Mouse (Mus musculus) embryonic stem cell, embryonic (primary cell): Measurements from ENCODE around the gene Cbx4.

Experiments used
- CTCF ChIA-PET, 4 experiments: fragments of 300-600 bp in 2 of 4; fragments of 350-600 bp in 2 of 4; sonication (Branson Sonifier 250); formaldehyde crosslinking; loops; one replicate each; lab custom pipeline; 2022; ENCODE audit warnings: inconsistent platforms in 2 of 4; lab: Charles Lee
- POLR2A ChIA-PET, 4 experiments: fragments of 300-600 bp in 2 of 4; fragments of 350-600 bp in 2 of 4; sonication (Branson Sonifier 250); formaldehyde crosslinking; loops; one replicate each; lab custom pipeline; 2022; ENCODE audit warnings: antibody characterized with exemption in 4 of 4, inconsistent platforms in 1 of 4; lab: Charles Lee

Cbx4 gene

DNA sequence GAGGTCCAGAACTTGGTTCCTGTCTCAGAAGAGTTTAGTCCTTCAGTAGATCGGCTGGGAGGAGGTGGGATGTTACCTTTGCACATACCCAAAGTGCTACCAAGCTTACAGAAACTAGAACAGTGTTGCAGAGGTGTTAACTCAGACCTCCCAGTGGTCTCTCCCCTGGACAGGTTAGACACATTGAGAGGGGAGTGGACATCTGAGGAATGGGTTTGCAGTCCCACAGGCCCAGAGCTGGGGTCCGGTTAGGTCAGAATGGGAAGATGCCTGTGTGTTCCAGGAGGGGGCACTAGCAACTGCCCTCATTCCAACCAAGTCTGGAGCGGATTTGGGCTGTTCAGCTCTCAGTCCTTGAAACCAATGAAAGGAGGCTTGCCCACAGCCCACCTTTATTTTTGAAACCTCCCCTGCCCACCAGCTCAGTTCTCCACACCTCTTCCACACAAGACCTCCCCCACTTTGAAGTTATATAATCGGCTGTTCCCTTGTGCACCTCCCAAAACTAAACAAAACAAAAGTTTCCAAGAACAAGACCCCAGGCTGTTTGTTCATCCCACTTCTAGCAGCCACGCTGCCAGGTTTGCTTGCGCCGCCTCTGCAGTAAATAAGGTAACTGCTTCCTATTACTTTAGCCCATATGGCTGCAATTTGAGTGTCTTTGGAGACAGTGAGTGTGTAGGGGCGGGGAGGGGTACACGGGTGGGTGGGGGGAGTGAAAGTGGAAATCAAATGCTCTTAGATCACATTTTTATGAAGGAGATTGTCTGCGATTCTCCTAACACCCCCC is 42.1 kb downstream of the Cbx4 start:
- CTCF ChIA-PET = interaction anchor here (0.6 to 3.1 kb wide), 28 partner anchors 7 to 360 kb away, joined by 3 to 42 read pairs (median 3); partner anchors contain the start of gene Cbx4 (in 3 of the 4)
- POLR2A ChIA-PET = interaction anchor here (1.0 to 7.4 kb wide), 16 partner anchors 9 to 205 kb away, joined by 3 to 70 read pairs (median 6); partner anchors contain the start of gene Cbx4 (in 3 of the 4)

DNA sequence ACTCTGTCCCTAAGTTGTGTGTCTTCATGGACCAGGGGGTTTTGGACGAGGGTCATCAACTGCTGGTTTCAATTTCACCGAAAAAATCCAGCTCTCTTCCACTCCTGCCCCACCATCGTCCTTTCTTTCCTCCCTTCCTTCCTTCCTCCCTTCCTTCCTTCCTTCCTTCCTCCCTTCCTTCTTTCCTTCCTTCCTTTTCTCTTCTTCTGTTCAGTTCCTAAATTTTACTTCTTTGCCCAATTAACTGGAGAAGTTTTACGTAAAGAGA is 42.8 kb downstream of the Cbx4 start:
- ChIA-PET CTCF (interaction anchor here (0.6 to 3.1 kb wide), 23 partner anchors 9 to 361 kb away, joined by 3 to 42 read pairs (median 4); partner anchors contain the start of gene Cbx4 (in 3 of the 4)), POLR2A (interaction anchor here (0.7 to 7.4 kb wide), 19 partner anchors 10 to 206 kb away, joined by 3 to 70 read pairs (median 5); partner anchors contain the start of gene Cbx4 (in 3 of the 4))

DNA sequence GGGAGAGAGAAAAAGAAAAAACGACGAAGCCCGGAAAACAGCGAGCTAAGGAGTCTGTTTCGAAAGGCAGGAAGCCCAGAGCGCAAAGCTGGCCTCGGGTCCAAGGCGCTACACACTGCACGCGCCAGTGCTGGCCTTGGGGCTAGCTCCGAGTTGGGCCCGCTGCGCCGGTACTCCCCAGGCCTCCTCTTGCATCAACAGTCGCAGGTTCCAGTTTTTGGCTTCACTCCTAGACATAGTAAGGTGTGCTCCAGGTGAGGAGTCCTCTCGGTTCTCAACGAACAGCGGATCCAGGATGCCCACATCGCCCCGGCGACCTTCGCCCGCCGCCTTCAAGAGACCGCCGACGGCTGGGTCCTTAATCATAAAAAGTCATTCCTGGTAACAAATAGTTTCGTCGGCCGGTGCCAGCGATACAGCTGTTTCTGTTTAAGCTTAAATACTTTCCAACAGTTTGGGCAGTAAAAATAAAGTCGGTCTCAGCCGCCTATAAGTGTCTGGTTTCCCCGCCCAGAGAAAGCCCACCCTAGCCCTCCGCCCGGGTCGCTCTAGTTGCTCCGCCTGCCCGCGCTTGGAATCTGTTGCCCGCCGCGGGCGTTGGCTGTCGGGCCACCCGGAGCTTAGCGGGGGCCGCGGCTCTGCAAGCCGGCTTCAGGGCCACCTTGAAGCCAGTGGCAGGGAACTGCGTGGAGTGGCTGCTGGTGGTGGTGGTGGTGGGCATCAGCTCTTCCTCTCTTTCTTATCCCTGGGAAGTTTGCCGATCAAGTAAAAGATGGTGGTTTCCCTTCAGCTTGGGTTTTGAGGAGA is 43.4 kb downstream of the Cbx4 start:
- ChIA-PET CTCF (interaction anchor here (0.6 to 3.1 kb wide), 24 partner anchors 9 to 336 kb away, joined by 3 to 42 read pairs (median 5); partner anchors contain the start of gene Cbx4 (in 3 of the 4)), POLR2A (interaction anchor here (0.7 to 7.4 kb wide), 22 partner anchors 8 to 225 kb away, joined by 3 to 70 read pairs (median 4); partner anchors contain the start of genes Cbx4 (in 3 of the 4), Cbx2 (in 1 of the 4) and Gaa (in 1 of the 4))

DNA sequence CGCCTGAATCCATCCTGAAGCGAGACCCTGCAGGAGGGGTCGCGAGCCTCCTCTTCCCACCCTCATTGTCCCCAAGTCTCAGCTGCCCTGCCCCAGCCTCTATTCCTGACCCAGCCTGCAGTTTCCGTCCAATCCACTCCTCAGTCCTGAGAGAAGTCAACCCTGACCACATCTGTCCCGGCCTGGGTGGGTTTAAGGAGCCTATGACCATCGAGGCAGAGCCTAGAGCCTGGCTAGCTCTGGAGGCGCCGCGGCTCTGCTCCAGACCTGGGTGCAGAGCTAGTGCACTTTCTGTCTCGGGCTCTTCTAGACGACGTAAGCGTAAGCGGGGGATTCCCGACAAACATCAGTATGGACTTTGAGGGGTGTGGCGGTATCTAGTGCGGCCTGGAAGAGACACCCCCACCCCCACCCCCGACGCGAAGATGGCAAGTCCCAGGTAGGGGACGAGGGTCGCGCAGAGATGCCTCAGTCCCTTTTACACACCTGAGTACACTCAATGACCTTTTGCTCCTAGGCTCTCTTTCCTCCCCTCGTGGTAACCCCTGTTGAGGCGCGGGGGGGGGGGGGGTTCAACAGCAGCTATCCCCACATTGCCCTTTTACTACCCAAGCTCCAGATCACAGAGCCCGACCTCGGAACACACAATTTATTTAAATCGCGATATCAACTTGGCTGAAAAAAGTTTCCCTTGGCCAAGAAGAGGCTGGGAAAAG is 44.1 kb downstream of the Cbx4 start:
- POLR2A ChIA-PET = interaction anchor here (1.1 to 7.4 kb wide), 18 partner anchors 8 to 226 kb away, joined by 3 to 70 read pairs (median 4); partner anchors contain the start of genes Cbx4 (in 2 of the 4), Cbx2 (in 1 of the 4) and Gaa (in 1 of the 4)
- CTCF ChIA-PET = interaction anchor here (0.5 to 2.7 kb wide), 14 partner anchors 10 to 190 kb away, joined by 3 to 13 read pairs (median 5); partner anchors contain the start of gene Cbx4 (in 1 of the 4)

DNA sequence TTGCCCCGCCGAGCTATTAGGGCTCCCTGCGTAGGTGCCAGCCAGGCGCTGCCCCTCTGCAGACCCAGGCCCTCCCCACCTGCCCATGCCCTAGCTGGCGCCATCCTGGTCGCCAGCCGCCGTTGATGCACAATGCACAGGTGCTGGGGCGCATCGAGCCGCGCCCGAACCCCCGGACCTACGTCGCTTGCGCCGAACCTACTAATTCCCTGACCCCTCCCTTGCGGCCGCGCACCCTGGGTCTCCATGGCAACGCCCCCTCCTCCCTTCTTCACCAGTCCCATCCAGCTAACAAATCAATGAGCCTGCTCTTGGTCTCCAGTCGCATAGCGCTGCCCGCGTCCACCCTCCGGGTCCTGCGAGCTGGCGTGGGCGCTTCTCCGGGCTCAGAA is 44.7 kb downstream of the Cbx4 start:
- ChIA-PET CTCF (interaction anchor here in 3 of 4 experiments (0.7 to 2.2 kb wide), 8 partner anchors 10 to 50 kb away, joined by 3 to 12 read pairs (median 4); partner anchors contain the start of gene Cbx4 (in 1 of the 3)), POLR2A (interaction anchor here (0.6 to 7.4 kb wide), 21 partner anchors 9 to 1953 kb away, joined by 3 to 70 read pairs (median 4); partner anchors contain the start of genes Cbx4 (in 2 of the 4), Cbx2 (in 1 of the 4) and Gaa (in 1 of the 4))

DNA sequence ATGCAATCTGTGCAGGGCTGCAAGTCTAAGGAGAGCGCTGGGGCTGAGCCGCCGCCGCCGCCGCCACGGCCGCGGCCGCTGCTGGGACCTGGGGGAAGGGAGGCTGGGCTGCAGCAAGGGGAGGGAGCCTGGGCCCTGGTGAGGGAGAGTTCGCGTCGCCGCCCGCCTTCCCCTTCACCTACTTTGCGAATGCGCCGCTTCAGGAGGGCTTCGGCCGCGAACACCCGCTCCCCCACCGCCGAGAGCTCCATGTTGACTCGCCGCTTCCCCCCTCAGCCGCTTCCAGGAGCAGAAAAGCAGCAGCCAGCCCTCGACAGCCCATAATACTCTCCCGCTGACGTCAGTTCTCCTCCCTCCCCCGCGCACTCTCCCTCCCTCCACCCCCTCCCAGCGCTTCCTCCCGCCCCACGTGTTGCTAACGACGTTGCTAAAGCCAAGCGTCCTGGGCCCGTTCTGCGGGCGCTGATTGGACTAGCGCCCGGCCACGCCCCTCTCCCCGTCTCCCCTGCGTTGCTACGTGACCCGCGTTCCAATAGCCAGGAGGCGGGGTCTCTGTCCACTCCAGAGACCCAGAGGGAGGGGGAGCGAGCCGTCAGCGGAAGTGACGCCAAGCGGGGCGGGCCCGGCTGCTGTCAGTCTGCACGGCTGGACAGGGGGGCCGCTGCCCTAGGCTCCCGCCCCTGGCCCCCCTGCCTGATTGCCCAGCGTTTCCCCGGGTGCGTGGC is 45.3 kb downstream of the Cbx4 start, which contains the start of gene Cbx8:
Gene Cbx8 (minus strand): TSS at position 370 of the 725 bp plus-strand sequence.
- ChIA-PET POLR2A (interaction anchor here (0.6 to 7.4 kb wide), 17 partner anchors 10 to 1952 kb away, joined by 3 to 70 read pairs (median 4); partner anchors contain the start of genes Cbx4 (in 2 of the 4) and Cbx2 (in 1 of the 4)), CTCF (interaction anchor here in 3 of 4 experiments (0.6 to 2.2 kb wide), 7 partner anchors 11 to 381 kb away, joined by 3 to 12 read pairs (median 4); partner anchors contain the start of gene Cbx4 (in 1 of the 3))

DNA sequence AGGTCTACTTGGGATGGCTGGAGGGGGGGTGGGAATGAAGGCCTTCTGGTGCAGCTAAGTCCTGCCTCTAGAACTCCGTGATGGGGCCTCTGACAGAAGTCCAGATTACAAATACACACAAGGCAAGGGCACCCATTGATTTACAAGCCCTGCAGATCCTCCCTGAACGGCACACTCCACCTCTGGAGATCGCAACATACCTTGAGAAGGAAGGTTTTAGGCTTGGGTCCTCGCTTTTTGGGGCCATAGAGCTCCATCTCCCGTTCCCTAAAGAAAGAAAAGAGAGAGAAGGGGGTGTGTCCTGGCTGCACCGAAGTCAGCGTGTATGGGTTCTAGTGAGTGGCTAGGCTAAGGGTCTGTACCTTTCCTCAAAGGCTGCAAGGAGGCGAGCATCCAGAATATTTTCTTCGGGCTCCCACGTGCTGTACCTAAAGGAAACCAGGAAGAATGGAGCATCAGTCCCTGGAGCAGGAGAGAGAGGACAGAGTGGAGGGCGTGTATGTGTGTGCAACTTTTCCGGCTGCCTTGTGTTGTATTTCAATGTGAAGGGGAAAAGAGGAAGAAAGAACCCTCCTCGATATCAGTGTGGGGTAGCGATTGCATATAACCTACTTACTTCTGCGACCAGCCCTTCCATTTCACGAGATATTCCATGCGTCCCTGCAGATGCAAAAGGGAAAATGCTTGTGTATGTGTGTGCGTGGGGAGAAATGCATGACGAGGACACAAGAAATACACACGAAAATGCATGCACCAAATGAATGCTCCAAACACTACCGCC is 46.1 kb downstream of the Cbx4 start:
- POLR2A ChIA-PET = interaction anchor here in 3 of 4 experiments (0.6 to 7.4 kb wide), 13 partner anchors 11 to 167 kb away, joined by 3 to 70 read pairs (median 5); partner anchors contain the start of genes Cbx4 (in 2 of the 3) and Cbx2 (in 1 of the 3)
- CTCF ChIA-PET = interaction anchor here in 3 of 4 experiments (0.6 to 2.2 kb wide), 5 partner anchors 12 to 380 kb away, joined by 3 to 12 read pairs (median 4); no protein-coding TSS in a partner anchor

DNA sequence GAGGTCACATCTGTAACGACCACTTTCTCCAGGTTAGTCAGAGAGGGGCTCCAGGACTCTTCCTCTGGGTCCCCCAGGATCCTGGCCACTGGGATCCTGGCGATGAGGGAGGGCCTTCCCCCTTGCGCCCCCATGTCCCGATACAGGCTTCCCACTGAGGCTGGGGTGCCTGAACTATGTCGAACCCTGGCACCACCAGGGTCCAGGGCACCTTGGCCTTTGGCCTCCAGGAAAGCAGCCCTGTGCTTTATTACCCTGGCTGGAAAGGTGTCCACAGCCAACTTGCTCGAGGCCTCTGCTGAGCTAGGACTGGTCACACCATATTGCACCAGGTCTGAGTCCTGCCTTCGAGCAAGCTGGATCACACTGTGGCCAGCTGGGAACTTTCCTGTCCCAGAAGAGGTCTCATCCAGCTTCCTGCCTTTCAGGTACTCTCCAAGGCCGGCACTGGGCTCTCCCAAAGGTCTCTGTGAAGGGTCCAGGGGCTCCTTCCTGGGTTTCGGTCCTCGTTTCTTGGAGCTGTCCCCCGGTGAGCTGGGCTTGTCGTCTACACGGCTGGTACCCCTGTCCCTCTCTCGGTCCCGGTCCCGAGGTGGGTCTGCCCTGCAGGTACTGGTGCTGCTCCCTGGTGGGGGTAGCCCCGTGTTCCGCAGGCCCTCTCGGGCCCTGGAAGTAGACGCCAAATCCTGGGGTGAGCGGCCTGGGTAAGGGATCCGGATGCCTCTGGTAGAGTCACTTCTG is 47.1 kb downstream of the Cbx4 start:
- CTCF ChIA-PET = interaction anchor here in 2 of 4 experiments (0.6 to 0.7 kb wide), 2 partner anchors 15 to 22 kb away, joined by 3 read pairs; no protein-coding TSS in a partner anchor
- POLR2A ChIA-PET = interaction anchor here in 2 of 4 experiments (0.6 to 7.4 kb wide), 6 partner anchors 11 to 48 kb away, joined by 3 to 70 read pairs (median 28); partner anchors contain the start of gene Cbx4 (in 2 of the 2)

DNA sequence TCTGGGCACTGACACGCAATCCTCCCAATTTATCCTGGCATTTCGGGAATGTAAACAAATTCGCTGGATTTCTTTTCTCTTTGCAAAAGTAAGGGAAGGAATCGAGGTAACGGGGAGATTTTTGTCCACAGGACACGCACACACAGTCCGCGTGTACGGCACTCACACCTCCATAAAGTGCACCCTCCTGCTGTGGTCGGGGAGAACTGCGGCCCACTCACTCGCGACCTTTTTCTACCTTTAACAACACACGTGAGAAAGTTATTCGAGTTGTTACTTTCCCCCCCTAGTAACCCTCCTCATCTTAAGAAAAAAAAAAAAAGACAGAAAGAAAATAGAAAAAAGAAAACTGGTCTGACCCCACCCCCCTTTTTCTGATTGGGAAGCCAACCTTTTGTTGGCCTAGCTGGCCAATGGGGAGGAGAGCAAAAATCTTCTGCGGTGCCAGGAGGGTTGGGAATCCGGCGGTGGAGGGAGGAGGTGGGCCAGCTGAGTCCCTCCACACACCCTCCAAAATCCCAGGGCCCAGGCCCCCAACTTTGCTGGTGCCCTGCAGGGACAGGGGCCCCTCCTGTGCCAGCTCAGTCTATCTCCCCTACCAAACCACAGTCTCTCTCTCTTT is 48.1 kb downstream of the Cbx4 start:
- ChIA-PET POLR2A (interaction anchor here (0.5 to 7.4 kb wide), 13 partner anchors 9 to 322 kb away, joined by 3 to 70 read pairs (median 4); partner anchors contain the start of gene Cbx4 (in 2 of the 4)), CTCF (interaction anchor here in 3 of 4 experiments (0.7 to 3.2 kb wide), 4 partner anchors 15 to 585 kb away, joined by 5 to 13 read pairs (median 6); partner anchors contain the start of gene Cbx2 (in 1 of the 3))

DNA sequence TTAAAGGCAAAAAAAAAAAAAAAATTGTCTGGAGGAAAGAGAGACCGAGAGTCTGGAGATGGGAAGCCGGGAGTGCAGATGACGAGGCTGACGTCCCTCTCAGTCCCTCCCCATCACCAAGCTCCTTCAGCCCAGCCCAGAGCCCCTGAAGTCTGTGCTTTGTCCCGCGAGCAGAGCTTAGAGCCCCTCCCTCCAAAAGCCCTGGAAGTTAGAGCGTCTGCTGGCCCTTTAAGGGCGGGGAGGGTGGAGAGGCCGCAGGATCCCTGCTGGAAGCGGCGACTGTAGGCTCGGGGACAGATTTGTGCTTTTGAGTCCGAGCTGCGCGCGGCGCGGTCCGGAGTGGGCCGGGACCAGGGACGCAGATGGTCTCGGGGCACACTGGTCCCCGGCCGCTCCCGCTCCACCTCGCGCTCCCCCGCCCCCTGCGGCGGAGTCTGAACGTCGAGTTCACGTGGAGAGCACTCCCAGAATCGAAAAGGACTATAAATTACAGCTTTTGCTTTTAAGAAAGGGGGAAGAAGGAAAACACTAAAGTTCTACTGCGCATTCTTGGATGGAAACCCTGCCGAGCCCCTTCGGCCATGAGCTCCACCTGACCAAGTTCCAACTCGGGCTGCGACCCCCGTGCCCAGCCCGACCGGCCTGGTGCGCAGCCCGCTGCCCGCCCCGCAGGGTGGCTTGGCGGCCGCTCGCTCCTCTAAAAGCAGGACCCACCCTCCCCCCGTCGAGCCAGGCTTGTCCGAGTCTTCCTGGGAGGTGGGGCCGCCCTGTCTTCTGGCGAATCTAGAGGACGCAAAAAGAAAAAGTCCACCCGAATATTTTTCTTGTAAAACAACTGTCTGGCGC is 48.9 kb downstream of the Cbx4 start:
- ChIA-PET CTCF (interaction anchor here (0.5 to 4.3 kb wide), 19 partner anchors 8 to 1554 kb away, joined by 3 to 16 read pairs (median 5); partner anchors contain the start of genes Cbx2 (in 1 of the 4) and Cbx4 (in 1 of the 4)), POLR2A (interaction anchor here (0.5 to 3.3 kb wide), 18 partner anchors 10 to 465 kb away, joined by 3 to 15 read pairs (median 5); partner anchors contain the start of gene Cbx4 (in 3 of the 4))

DNA sequence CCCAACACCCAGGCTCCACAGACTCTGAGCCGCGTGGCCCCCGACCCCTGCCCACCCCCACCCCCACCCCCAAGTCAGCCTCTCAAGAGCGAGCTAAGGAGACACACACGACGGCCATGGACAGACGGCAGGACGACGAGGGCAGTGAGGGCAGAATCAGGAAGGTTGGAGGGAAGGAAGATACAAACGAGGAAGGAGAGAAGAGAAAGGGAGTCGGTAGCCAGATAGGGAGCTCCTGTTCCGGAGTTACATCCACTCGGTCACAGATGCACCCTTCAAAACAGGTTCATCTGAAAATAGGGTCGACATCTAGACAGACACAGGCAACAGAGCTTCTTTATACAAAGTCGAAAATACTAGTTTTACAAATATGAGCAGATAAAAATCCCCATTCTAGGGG is 49.6 kb downstream of the Cbx4 start:
- POLR2A ChIA-PET = interaction anchor here (0.6 to 3.3 kb wide), 18 partner anchors 12 to 464 kb away, joined by 3 to 15 read pairs (median 4); partner anchors contain the start of gene Cbx4 (in 4 of the 4)
- CTCF ChIA-PET = interaction anchor here (0.7 to 4.3 kb wide), 20 partner anchors 8 to 368 kb away, joined by 3 to 16 read pairs (median 5); partner anchors contain the start of genes Cbx2 (in 1 of the 4) and Cbx4 (in 1 of the 4)

DNA sequence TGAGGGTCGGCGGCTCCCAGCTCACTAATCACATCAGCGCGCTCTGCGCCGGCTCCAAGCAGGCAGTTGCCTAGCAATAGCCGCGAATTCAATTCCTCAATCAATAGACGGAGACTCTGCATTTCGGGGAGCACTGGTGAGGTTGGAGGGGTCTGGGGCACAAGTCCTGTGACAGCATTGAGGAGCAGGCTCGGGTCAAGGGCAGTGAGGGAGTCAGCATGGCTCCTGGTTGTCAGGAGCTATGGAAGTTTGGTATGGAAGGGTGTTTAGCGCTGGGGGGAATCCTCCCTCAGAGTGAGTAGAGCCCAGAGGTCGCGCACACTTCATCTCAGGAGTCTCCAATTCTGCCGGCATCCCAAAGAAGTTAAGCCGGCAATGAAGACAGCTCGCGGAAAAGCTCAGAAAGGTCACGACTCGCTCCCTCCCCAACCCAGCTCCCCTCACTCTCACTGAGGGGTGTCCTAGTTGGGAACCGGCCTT is 50.3 kb downstream of the Cbx4 start:
- POLR2A ChIA-PET = interaction anchor here (0.8 to 3.3 kb wide), 14 partner anchors 11 to 179 kb away, joined by 3 to 15 read pairs (median 6); partner anchors contain the start of gene Cbx4 (in 3 of the 4)
- CTCF ChIA-PET = interaction anchor here (0.7 to 4.3 kb wide), 19 partner anchors 10 to 55 kb away, joined by 3 to 16 read pairs (median 4); partner anchors contain the start of genes Cbx2 (in 2 of the 4) and Cbx4 (in 1 of the 4)
